Mouse (Mus musculus) retina, postnatal 7 days (tissue): Measurements from ENCODE around the gene Ccdc117.
"Not testable (repeated sequence)": the region's sequence is repeated elsewhere in the genome, so short reads cannot be mapped to it uniquely, and the experiment has no call there.

ENCODE experiments used
- DNase-seq: peaks from one replicate; pipeline ENCODE4 v3.0.0-alpha.2; 2012; ENCODE audit warnings: low read depth, low spot score

Ccdc117 gene

DNA sequence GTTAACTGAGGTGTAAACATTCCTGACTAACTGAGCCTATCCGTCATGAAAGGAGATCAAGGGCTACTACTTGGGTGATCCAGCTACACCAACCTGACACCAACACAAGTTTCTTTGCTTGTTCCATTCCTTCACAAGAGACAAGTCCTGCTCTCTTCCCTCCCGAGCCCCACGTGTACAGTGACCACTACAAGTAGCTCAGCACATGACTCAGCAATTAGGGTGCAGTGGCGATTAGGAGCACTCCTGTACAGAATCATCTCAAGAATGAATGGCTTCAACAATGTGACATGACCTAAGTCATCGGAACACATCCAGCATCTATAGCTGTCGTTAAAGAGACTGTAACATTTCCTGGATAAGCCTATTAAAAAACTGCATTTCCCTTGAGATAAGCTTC, 11.3 kb downstream of the Ccdc117 start:
- DNase-seq = no peak

DNA sequence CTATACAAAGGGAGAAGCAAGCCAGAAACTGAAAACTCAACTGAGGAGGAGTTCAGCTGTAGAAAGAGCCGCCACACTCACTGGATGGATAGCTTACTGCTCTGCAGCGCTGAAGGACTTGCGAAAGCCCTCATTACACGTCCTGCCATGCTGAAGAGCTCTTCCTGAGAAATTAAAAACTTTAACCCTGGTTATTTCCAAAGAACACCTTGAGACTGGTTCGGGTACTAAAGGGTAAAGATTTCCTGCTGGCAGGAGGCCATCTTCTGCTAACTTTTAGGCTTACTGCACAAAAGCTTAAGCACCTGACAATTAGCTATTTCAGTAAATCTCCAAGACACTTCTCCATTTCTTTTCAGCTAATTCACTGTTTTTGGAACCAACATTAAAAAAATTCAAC, 11.8 kb downstream of the Ccdc117 start:
- DNase-seq = no peak

DNA sequence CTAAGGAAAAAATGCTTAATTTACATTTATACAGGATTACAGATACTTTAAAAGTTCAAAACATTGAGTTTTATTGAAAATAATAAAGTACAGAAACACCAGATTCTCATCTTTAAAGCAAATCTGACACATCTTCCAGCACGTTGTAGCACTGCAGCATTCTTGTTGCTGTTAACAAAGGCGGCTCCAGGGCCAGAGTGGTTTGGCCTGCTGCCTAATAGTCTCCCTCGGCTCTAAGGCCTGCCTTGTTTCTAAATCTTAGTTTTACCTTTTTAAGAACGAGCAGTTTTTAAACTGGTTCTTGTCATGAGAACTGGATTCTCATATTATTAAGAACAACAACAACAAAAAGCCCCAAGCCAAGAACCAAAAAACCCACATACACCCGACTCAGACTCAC, 13.1 kb downstream of the Ccdc117 start:
- no peak for DNase-seq

DNA sequence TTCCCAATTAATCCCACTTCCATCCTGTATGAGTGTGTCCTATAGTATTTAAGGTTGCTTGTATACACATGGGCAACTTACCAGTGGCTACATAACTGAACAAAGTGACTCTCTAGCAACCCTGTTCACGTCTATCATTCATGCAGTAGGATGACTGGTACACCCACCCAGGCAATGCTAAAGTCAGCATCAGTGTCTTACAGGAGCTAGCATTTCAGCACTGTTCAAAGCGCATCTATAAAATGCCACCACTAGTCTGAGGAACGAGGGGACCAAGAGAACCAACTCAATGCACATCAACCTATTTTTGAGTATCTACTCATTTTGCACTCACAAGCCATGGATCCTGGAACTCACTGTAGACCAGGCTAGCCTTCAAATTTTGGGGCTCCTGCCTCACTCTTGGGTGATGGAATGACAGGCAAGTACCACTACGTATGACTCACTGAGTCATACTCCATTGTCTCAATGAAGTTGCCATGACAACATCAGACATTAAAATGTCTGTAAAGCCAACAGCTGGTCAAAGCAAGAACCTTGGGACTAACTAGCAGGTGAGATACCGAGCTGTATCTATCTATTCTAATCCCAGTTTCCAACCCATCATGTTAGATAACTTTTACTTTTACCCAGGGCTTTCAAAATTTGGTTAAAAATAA, 14.0 kb downstream of the Ccdc117 start:
- no peak for DNase-seq

DNA sequence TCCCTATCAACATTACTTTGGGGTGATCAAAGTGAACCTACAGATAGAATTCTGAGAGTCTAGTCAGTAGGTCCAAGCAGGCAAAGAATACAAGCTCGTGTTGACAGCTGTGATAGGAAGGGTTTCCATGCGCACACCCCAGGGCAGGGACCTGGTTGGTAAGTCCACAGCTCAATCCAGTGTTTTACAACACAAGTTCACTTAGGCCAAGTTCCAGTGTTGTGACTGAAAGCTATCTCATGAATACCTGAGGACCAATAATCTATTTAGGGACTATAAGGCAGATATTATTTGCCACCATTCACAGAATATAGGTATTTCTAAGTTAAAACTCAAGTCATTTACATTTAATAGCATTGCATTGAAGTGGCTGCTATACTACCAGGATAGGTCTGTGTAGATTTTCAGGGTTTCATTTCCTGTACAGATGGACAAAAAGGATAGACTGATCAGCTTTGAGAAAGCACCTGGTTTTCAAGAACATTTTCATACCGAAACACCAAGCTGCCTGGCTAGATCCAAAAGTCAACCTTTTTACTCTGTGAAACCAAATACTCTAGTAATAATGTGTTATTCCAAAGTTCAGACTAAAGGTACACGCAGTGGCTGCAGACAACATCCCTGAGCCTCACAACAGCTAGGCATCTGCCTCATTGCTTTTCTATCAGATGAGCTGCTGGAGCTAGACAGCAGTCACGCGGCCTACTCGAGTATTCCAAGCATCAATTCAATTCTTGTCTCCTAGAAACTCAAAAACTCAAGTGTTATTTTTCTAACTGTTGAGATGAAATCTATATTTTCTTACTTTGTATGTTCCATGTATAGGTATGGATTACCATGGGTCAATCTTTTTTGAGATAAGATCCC, 15.2 kb downstream of the Ccdc117 start:
- DNase-seq = no peak

DNA sequence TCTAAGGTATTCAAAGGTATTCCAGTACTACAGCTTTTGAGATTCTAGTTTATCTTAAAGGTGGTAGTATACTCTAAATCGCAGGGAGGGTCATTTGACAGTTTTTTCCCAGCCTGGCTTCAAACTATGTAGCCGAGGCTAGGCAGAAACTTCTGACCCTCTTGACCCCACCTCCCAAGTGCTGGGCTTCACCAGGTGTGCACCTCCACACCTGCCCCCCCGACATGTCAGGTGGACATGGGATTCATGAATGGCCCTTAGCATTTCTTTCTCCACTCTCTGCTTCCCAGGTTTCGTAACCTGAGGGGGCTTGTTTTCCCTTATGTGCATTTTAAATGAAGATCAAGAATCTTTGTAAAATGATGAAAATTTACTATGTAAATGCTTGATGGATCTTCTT, 16.6 kb downstream of the Ccdc117 start:
- no peak for DNase-seq

DNA sequence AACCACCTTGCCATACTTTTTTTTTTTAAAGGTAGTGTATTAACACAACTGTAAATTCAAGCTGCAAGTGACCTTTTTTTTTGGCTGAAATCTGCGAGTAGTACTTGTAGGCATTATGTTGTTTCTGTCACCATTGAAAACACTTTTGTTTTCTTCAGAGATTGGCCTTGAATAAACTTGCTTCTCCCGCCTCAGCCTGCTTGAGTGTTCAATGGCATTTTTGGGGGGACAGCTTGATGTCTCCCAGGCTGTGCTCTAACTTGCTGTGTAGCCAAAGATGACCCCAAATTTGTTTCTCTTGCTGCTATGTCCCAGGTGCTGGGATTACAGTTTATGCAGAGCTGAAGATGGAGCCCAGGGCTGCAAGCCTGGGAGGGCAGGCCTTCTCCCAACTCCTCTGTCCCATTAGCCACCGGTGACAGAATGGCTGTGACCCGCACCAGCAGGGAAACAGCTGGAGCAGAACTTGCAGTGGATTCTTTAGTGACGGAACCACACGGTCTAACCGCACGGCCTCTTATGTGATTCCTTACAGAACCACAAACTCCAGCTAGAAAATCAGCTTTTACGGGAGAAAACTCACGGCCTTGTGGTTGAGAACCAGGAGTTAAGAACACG, 19.1 kb downstream of the Ccdc117 start:
- DNase-seq = no peak

DNA sequence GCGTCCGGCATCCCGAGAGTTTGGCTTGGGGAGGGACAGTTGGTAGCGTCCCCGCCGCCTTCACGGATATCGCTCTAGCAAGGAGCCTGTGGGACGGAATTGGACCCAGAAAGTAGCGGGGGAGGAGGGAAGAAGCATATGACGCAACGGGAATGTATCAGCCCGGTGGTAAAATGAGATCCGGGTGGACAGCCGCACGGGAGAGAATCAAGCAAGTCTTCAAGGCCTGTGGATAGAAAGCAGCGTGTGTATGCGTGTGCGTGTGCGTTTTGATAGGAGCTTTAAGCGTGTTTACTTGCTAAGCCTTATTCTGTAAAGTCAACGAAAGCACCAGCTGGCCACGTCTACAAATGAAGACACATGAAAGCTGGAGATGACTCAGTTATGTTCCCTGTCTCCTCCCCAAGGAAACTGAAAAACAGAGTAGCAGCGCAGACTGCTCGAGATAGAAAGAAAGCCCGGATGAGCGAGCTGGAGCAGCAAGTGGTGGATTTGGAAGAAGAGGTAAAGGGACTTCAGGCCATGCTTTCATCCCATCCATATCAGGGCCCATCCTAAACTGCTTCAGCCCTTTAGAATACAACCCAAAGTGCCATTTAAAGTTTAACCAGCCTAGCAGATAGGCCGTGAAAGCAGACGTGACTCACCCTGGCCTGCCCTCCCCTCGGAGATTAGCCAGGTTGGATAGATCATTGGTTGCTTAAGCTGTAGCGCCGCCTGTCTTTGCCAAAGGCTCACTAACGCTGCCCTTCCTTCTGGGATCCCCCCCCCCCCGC, 20.3 kb downstream of the Ccdc117 start:
- no peak for DNase-seq

DNA sequence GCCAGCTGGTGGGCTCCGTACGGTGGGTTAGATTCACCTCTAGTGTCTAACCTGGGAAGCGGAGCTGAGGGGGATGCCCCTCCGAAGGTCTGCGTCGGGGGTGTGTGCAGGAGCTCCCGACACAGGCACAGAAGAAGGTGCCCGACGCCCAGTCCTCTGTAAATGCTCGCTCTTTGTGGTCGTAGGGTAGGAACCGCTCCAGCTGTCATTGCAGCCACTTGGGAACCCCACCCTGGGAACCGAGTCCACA, 20.8 kb downstream of the Ccdc117 start:
- no peak for DNase-seq

DNA sequence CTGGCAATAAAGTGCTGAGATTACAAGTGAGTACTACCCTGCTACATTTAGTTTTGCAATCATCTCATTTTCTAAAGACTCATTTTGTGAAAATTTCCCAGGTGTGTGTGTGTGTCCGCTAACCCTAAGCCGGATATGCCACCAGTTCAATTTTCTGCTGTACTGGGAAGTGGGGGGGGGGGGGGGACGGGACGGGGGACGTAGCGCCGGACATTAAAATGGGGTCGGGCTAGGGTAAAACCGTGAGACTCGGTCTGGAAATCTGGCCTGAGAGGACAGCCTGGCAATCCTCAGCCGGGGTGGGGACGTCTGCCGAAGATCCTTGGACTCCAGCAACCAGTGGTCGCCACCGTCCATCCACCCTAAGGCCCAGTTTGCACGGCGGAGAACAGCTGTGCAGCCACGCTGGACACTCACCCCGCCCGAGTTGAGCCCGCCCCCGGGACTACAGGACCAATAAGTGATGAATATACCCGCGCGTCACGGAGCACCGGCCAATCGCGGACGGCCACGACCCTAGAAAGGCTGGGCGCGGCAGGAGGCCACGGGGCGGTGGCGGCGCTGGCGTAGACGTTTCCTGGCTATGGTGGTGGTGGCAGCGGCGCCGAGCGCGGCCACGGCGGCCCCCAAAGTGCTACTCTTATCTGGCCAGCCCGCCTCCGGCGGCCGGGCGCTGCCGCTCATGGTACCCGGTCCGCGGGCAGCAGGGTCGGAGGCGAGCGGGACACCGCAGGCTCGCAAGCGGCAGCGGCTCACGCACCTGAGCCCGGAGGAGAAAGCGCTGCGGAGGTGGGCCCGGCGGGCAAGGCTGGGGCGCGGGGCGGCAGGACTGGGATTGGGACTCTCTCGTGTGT, 21.3 kb downstream of the Ccdc117 start, which contains the start of gene Xbp1:
Xbp1 (plus strand) TSS at position 248 of the 854 bp plus-strand sequence.
- peak; percentile 88 for DNase-seq

DNA sequence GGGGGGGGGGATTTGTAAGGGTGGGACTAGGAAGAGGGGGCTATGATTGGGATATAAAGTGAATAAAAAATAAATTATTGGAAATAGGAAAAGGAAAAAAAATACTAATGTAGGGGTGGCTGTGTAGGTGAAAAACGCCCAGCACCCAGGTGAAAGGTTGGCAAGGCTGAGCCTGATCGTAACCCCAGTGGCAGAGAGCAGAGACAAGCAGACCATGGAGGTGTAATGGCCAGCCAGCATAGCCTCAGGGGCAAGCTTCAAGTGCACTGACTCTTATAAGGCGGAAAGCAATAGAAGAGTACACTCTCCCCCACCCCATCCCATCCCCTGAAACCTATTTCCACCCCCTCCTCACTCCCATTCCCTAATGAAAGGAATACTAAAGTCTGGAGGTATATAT, 22.3 kb downstream of the Ccdc117 start:
- DNase-seq = no peak

DNA sequence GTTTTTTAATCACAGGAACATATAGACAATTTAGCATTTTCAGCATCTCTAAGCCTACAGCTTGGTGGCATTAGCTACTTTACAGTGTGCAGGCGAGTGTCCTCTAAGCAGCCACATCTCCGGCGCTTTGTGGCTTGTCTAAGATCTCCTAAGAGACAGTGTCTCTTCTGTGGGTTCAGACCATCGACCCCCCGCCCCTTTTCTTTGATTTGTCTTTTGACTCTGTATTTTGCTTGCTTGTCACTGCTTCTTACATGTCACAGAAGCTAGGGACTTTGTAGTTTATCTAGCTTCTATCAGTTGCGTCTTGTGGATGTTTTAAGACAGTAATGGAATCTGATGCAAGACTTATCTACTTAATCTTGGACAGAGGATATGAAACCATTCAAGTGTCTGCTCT, 24.6 kb downstream of the Ccdc117 start:
- no peak for DNase-seq

DNA sequence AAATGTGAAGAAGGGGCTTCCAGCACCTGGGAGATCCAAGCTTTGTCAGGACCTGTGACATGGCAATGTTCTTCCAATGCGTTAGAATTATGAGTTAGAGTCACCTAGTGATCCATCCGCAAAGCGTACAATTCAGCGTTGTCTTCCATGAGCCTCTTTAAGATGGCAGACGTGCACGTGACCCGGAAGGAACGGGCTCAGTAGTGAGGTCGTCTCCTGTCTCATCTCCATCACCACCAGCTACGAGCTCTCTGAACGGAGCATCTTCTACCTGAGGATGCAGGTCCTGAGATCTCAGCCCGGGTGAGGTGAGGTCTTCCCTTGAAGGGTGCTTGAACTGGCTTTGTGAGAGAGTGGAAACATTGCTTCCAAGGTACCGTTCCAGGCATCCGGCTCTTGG, 25.4 kb downstream of the Ccdc117 start:
- DNase-seq = no peak

DNA sequence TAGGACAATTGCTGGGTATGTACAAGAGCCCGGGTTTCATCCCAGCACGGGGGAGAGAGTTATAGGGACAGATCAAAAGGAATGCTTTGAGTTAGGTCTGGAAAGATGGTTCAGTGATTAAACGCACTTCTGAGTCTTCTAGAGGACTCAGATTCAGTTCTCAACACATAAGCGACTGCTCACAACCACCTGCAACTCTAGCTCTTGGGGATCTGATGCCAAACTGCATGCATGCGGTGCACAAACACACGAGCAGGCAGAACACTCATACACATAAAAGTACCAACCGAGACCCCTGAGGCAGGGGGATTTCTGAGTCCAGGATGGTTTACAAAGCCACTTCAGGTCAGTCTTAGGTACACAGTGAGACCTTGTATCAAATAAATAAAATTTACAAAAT, 25.8 kb downstream of the Ccdc117 start:
- DNase-seq = no peak

DNA sequence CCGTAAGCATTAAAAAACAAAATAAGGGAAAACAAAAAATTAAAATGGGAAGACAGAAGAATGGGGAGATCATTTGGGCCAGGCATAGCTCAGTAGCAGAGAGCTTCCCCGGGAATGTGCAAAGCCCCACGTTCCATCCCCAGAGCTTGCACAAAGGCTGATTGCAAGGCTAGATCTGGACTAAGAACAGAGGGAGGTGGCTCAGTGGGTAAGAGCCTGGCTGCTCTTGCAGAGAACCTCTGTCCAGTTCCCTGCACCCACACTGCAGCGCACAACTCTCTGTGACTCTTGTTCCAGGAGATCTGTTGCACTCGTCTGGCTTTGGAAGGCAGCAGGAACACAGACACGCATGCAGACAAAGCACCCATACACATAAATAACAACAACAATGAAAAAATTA, 26.3 kb downstream of the Ccdc117 start:
- no peak for DNase-seq

DNA sequence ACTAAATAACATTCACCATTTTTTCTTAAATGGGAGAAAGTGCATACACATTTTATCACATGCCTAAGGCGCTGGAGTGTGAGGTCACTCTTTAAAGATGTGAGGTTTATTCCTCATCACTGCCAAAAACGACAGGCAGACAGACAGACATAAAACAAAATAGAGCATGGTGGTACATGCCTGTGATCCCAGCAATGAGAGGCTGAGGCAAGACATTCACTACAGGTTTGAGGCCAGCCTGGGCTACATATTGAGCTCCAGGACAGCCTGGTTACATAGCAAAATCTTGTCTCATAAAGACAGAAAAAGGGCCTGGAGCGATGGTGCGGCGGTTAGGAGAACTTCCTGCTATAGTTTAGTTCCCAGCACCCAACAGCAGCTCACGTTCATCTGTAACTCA, 26.8 kb downstream of the Ccdc117 start:
- no peak for DNase-seq

DNA sequence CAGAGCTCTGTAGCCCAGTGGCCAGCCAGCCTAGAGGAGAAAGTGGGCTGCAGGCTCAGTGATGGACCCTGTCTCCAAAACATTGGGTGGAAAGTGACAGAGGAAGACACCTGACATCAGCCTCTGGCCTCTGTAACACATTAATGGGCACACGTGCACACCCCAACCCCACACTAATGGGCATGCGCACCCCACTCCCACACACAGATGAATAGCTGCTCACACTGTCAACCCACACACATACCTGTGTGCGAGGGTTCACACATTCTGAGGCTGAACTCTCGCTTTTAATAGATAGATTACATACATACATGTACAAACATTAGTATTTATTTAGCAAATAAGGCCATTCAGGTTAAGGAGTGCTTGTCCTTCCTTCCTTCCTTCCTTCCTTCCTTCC, 27.9 kb downstream of the Ccdc117 start:
- no peak for DNase-seq

DNA sequence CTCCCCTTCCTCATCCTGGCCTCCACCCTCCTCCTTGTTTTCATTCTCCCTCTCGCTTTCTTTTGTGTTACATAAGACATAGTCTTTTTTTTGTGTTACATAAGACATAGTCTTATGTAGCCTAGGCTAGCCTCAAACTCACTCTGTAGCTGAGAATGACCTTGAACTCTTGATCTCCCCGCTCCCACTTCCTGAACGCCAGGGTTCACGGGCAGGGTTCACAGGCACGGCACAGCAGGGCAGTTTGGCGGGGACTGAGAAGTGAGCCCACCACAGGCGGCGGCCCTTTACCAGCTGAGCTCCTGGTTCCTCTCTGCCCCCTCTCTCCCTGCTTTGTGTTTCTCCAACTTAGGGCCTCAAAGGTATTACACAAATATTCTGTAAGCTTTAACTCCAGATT, 29.0 kb downstream of the Ccdc117 start:
- no peak for DNase-seq

DNA sequence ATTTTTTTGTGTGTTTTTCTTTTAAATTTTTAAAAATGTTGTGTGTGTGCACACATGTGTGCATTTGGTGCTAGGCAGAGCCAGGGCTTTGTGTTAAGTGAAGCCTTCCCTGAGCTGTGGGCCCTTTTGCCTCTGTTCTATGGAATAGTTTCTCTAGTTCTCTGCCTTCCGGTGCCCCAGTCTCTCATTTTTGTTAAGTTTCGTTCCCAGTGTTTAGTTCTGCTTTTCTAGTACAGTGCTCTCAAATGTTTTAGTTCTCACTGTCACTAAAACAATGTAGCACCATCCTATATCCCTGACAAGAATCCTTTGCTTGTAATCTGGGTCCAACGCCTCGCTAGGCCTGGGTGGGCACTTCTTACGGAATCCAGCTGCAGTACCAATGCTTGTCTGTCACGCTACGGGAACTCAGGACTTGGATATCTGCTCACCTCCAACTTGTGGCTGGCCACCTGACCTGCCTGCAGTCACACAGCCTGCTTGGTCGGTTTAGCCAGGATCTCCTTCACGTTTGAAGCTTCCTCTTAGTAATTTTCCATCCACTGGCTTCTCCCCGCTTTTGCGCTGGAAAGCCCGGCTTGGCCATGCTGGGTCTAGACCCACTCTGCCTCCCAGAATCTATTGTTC, 29.8 kb downstream of the Ccdc117 start:
- no peak for DNase-seq

DNA sequence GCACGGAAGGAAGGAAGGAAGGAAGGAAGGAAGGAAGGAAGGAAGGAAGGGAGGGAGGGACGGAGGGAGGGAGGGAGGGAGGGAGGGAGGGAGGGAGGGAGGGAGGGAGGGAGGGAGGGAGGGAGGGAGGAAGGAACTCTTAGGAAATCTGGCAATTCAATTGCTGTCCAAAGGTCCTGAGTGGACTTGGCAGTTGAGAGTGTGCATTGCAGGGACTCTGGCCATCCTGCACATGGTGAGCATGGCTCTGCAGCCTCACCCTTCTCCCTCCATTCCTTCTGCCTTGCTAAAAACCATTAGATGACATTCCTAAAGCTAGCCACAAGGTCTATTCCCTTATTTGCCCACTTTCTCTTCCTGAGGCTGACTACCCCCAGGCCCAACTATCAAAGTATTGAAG, 31.3 kb downstream of the Ccdc117 start:
- not testable (repeated sequence) for DNase-seq

DNA sequence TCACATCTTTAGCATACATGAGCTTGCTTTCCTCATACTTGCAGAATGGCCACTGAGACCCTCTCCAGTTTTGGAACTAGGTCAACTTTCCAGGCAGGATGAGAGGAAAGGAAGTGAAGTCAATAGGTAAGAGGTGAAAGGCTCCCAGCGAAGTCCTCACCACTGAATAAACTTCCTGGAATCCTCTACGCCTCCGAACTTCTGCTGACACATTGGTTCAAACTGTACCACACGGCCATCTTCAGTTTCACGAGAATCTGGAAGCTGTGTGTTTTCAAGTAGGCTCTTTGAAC, 31.9 kb downstream of the Ccdc117 start:
- no peak for DNase-seq
